Mouse (Mus musculus) kidney, postnatal 0 days (tissue): Measurements from ENCODE around the gene Fzr1. TPM values are rescaled to one million over a fixed set of nuclear protein-coding genes. Genes with fewer than 3 reads are reported as not detected.

Source experiments
- ATAC-seq: fragments of 200-750 bp; cut with Nextera tagmentation; replicated peaks from 2 replicates; pipeline ENCODE4 v1.8.0; 2017; ENCODE audit warnings: low read depth, moderate number of reproducible peaks, moderate TSS enrichment, moderate library complexity; ENCODE audit not compliant: low FRiP score
- DNase-seq: peaks from one replicate; pipeline ENCODE4 v3.0.0-alpha.2; 2016; ENCODE audit warnings: low spot score
- H3K27ac ChIP-seq: fragments of 300-500 bp; sonication (generic); 2 replicates; pipeline ENCODE4 v1.5.1; 2014; ENCODE audit warnings: mild to moderate bottlenecking
- H3K27me3 ChIP-seq: fragments of 300-500 bp; sonication (generic); 2 replicates; pipeline ENCODE4 v1.6.1; 2014; ENCODE audit warnings: low read length, mixed read lengths; ENCODE audit not compliant: insufficient read depth
- H3K36me3 ChIP-seq: fragments of 300-500 bp; sonication (generic); 2 replicates; pipeline ENCODE4 v1.6.1; 2014; ENCODE audit warnings: low read length, mixed read lengths; ENCODE audit not compliant: insufficient read depth
- H3K4me1 ChIP-seq: fragments of 300-500 bp; sonication (generic); replicated peaks from 2 replicates; pipeline ENCODE4 v1.6.1; 2014; ENCODE audit warnings: antibody characterized with exemption, low read length, mixed read lengths; ENCODE audit not compliant: insufficient read depth
- H3K4me2 ChIP-seq: fragments of 300-500 bp; sonication (generic); 2 replicates; pipeline ENCODE4 v1.6.1; 2014; ENCODE audit warnings: mild to moderate bottlenecking, low read length, moderate library complexity, mixed read lengths
- H3K4me3 ChIP-seq: fragments of 300-500 bp; sonication (generic); replicated peaks from 2 replicates; pipeline ENCODE4 v1.5.1; 2014; ENCODE audit warnings: low read depth, low read length
- H3K9ac ChIP-seq: fragments of 300-500 bp; sonication (generic); 2 replicates; pipeline ENCODE4 v1.6.1; 2014; ENCODE audit warnings: low read depth, low read length
- H3K9me3 ChIP-seq: fragments of 300-500 bp; sonication (generic); replicated peaks from 2 replicates; pipeline ENCODE4 v1.6.1; 2016; ENCODE audit warnings: low read length, inconsistent platforms, mixed read lengths
- CTCF ChIP-seq: IDR thresholded peaks from 2 replicates; pipeline ENCODE4 v1.5.1; 2016; ENCODE audit warnings: antibody characterized with exemption, low read depth, mild to moderate bottlenecking, moderate library complexity
- WGBS: fragments of 180-500 bp; shearing (Covaris S2); extraction: QIAGEN DNeasy Blood & Tissue Kit; methylation state at CpG from one replicate; pipeline ENCODE4 v1.1.7; 2014; 5-methylcytosine and 5-hydroxymethylcytosine counted together
- polyA plus RNA-seq: library from polyadenylated mRNA; unstranded; fragments of >200 nt; fragmentation: Nextera tagmentation; extraction: Ambion mirVana; gene quantifications from 2 replicates; pipeline ENCODE4 v1.2.1, GENCODE M21; 2015

Fzr1 gene
- polyA plus RNA-seq, 1 experiment from 2014 or later: 70.6 TPM

DNA sequence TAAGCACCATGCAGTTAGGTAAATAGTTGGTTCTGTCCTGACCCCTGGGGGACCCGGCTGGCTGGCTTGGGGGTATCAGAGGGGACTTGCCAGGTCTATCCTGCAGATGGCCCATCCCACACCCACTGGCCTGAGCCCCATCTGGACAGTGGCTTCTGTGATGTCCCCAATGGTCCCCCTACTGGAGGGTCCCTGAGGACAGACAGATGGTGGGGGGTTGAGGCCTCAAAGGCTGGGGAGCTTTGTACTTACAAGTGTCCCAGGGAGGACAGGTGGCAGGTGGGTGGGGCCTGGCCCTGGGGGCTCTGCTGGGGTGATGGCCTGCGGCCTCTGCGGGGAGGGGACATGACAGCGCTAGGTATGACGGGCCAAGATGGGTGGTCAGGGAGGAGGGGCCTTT lies 21.0 kb upstream of the Fzr1 start:
- 75% methylated on average over 5 of the region's 5 CpGs for WGBS
- Histone ChIP-seq H3K36me3 (peaks cover 28% of the 10 kb centered on the region), H3K4me1 (peaks cover 29% of the 10 kb centered on the region), H3K4me3 (no peak overlapping the region), H3K27ac (no peak overlapping the region), H3K9ac (no peak overlapping the region), H3K27me3 (no peaks in the 10 kb centered on the region), H3K9me3 (no peaks in the 10 kb centered on the region), H3K4me2 (no peak overlapping the region)
- DNase-seq (no peak), ATAC-seq (no peak)
- TF ChIP-seq CTCF: no peak

DNA sequence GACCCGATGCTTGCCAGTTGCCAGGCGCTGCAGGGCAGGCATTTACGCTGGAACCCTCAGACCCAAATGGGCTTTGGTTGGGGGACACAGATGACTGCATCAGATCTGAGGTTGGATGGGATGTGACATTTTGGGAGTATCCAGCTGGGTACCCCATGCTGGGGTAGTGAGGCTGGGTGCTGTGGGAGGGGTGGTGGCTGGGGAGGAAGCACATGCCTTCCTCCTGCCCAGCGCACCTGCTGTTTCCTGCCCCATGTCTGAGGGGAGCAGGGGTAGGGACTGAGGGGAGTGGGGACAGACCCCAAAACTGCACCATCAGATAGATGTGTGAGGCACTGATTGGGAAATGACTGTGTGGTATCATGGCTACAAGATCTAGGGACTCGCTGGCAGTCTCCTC lies 18.4 kb upstream of the Fzr1 start:
- peaks cover 24% of the 10 kb centered on the region for H3K36me3 ChIP-seq
- no peak for TF ChIP-seq CTCF
- no peak overlapping the region for H3K9ac ChIP-seq
- H3K4me2 ChIP-seq: no peak overlapping the region
- ATAC-seq (no peak), DNase-seq (no peak)
- 75% methylated on average over 5 of the region's 5 CpGs for WGBS
- H3K4me1 ChIP-seq: peaks cover 20% of the 10 kb centered on the region
- no peaks in the 10 kb centered on the region for H3K9me3 ChIP-seq
- H3K27me3 ChIP-seq: no peaks in the 10 kb centered on the region
- no peak overlapping the region for H3K4me3 ChIP-seq
- H3K27ac ChIP-seq: no peak overlapping the region

DNA sequence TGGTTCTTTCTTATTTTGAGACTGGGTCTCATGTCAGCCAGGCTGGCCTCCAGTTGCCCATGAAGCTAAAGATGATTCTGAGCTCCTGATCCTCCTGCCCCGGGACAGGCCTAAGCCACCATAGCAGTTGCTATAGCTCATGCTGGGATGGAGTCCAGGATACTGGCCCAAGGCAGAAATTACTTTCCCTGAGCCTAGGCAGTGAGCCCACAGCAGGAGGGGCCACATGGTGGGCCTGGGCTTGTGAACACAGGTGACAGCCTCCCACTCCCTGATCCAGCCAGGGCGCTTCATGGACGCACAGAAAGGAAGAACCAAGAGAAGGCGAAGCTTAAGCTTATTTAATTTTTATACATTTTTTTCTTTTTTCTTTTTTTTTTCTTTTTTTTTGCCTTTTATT lies 17.5 kb upstream of the Fzr1 start:
- no peak for TF ChIP-seq CTCF
- Histone ChIP-seq H3K9ac (no peak overlapping the region), H3K27me3 (no peaks in the 10 kb centered on the region), H3K36me3 (peaks cover 23% of the 10 kb centered on the region), H3K4me3 (no peak overlapping the region), H3K4me2 (no peak overlapping the region), H3K9me3 (no peaks in the 10 kb centered on the region), H3K4me1 (peaks cover 11% of the 10 kb centered on the region), H3K27ac (no peak overlapping the region)
- ATAC-seq (no peak), DNase-seq (no peak)
- WGBS: 90% methylated on average over 4 of the region's 4 CpGs

DNA sequence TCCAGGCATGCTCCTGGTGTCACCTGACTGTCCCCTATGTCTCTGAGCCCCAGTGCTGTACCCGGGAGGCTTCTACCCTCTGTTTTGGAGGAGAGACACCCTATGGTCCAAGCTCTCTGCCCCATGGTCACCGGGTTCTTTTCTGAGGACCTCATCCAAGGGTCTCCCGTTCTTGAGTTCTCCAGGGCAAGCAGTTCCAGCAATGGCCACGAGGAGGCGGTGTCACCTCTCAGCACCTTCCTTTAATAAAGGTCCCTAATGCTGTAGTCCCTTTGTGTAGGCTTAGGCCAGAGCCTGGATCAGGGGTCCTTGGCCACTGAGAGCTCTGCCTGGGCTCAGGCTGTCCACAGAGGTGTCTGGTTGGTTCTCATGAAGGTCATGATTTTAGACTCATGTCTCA lies 16.8 kb upstream of the Fzr1 start:
- DNase-seq (peak; percentile 76), ATAC-seq (no peak)
- Histone ChIP-seq H3K4me2 (no peak overlapping the region), H3K27me3 (no peaks in the 10 kb centered on the region), H3K9me3 (no peaks in the 10 kb centered on the region), H3K4me1 (peaks cover 9% of the 10 kb centered on the region), H3K27ac (no peak overlapping the region), H3K36me3 (peaks cover 15% of the 10 kb centered on the region), H3K4me3 (no peak overlapping the region), H3K9ac (no peak overlapping the region)
- WGBS: 20% methylated on average over 5 of the region's 5 CpGs
- peak; percentile 95 for TF ChIP-seq CTCF

DNA sequence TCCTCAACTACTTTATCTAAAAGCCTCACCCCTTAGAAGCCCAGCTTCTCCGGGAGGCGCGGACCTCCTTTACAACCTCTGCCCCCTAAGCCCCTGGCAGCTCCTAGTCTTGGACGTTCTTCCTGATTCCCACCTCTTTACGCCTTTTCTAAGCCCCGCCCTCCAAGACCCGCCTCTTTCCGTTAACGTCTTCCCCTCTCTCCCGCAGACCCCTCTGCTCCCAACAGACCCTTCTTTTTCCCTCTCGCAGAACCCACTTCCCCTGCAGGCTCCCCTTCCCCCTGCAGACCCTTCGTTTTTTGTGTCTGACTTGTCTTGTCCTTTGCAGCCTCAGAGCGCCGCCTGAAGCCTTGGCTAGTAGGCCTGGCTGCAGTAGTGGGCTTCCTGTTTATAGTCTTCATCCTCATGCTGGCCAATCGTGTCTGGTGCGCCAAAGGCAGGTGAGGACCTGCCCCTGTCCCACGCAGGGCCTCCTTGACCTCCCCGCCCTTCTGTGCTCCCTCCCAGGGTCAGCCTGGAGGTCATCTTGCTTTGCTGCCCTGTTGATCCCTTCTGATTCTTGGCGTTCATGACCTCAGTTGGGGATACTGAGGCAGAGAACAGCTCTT lies 15.2 kb upstream of the Fzr1 start:
- H3K36me3 ChIP-seq: 0 out of 2 replicates have a peak, but pooled peaks cover 3% of the 10 kb centered on the region
- peak overlapping the region; percentile 64 for H3K4me2 ChIP-seq
- no peak for TF ChIP-seq CTCF
- no peak for ATAC-seq
- no peaks in the 10 kb centered on the region for H3K9me3 ChIP-seq
- peaks cover 16% of the 10 kb centered on the region for H3K4me1 ChIP-seq
- DNase-seq: peak; percentile 62
- peak overlapping the region; percentile 42 for H3K9ac ChIP-seq
- H3K4me3 ChIP-seq: peak overlapping the region; percentile 21
- peak overlapping the region; percentile 72 for H3K27ac ChIP-seq
- 7% methylated on average over 19 of the region's 19 CpGs for WGBS
- no peaks in the 10 kb centered on the region for H3K27me3 ChIP-seq

DNA sequence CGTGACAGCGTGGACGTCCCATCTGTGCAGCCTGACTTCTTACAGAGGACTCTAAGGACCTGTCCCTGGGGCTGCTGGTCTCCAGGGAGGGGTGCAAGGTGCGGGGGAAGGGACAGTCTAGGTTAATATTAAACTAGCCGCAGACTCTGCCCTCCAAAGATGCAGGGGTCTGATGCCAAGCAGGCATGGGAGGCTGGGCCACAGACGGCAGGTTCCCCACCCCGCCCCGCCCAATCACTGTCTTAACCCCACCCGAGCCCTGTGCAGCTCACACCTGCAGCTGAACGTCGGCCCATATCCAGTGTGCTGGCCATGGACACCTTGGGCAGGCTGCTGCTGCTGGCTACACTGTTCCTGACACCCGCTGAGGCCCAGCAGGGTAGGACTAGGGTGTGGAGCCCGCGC lies 14.5 kb upstream of the Fzr1 start, which contains the start of gene Smim24:
Smim24 (plus strand) TSS at position 271 of the 405 bp plus-strand sequence.
- Histone ChIP-seq H3K9ac (peak within 1 kb of the TSS; percentile 42), H3K27ac (peak within 1 kb of the TSS; percentile 72), H3K9me3 (no peaks in the 10 kb centered on the region), H3K36me3 (peaks cover 5% of the 10 kb centered on the region; the same call in 1 of the 2 replicates), H3K4me2 (peak within 1 kb of the TSS; percentile 64), H3K27me3 (no peaks in the 10 kb centered on the region), H3K4me1 (peaks cover 16% of the 10 kb centered on the region), H3K4me3 (peak within 1 kb of the TSS; percentile 21)
- DNase-seq (no peak), ATAC-seq (peak; percentile 60)
- no peak for TF ChIP-seq CTCF
- 54% methylated on average over 14 of the region's 14 CpGs for WGBS

DNA sequence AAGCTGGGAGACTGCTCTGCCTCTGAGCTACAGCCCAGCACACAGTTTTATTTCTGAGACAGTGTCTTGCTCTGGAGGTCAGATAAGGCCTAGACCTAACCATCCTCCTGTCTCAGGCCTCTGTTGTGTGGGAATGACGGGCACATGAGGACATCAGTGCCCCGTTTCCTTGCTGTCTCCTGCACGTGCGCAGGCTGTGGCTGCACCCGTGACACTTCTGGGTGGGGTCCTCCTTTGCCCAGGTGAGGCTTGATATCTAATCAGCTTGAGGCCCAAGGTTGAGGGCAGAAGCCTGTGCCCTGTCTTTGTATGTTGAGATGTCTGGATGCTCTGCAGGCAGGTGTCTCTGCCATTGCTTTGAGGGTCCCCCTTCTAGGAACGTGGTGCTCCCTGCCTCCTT lies 14.0 kb upstream of the Fzr1 start:
- Histone ChIP-seq H3K36me3 (peaks cover 10% of the 10 kb centered on the region; the same call in 1 of the 2 replicates), H3K27ac (no peak overlapping the region), H3K9ac (no peak overlapping the region), H3K4me2 (no peak overlapping the region), H3K4me1 (peaks cover 16% of the 10 kb centered on the region), H3K27me3 (no peaks in the 10 kb centered on the region), H3K4me3 (no peak overlapping the region), H3K9me3 (no peaks in the 10 kb centered on the region)
- DNase-seq: no peak
- no peak for ATAC-seq
- WGBS: 81% methylated on average over 6 of the region's 6 CpGs
- no peak for TF ChIP-seq CTCF
